Mouse (Mus musculus) brown adipose tissue, adult 24 weeks (tissue): ENCODE measurements at regions not wholly inside any gene's neighbourhood (a gene's known extent, or its start where the extent isn't known, plus 50 kb on each side); places are given as distances from the start of the nearest gene placed in this dataset.

Experiments
- H3K27ac ChIP-seq: fragments of 200-500 bp; replicated peaks from 2 replicates; pipeline ENCODE4 v1.5.1; 2012; ENCODE audit warnings: low read depth, mild to moderate bottlenecking, low read length
- H3K4me1 ChIP-seq: fragments of 200-500 bp; 2 replicates; pipeline ENCODE4 v1.6.1; 2012; ENCODE audit warnings: low read length, mixed read lengths; ENCODE audit not compliant: control insufficient read depth, insufficient read depth, insufficient read length
- H3K4me3 ChIP-seq: fragments of 200-500 bp; 2 replicates; pipeline ENCODE4 v1.5.1; 2012; ENCODE audit warnings: low read depth, mild to moderate bottlenecking, low read length, moderate library complexity; ENCODE audit not compliant: insufficient read depth

- peak overlapping the region; percentile 30; the same call in 1 of the 2 replicates for H3K4me3 ChIP-seq
- H3K27ac ChIP-seq: no peak overlapping the region
- H3K4me1 ChIP-seq: no peaks in the 10 kb centered on the region
Measured at GRCm38 (mm10) chr12:71577349-71577748, 253.5 kb upstream of the Daam1 start.

- no peaks in the 10 kb centered on the region for H3K4me1 ChIP-seq
- H3K4me3 ChIP-seq: no peak overlapping the region
- H3K27ac ChIP-seq: no peak overlapping the region
Measured at GRCm38 (mm10) chr12:71578006-71578405, 252.9 kb upstream of the Daam1 start.

GRCm38 (mm10) chr12:71578912-71579311 lies 252.0 kb upstream of the Daam1 start:
- H3K4me3 ChIP-seq: no peak overlapping the region
- no peak overlapping the region for H3K27ac ChIP-seq
- no peaks in the 10 kb centered on the region for H3K4me1 ChIP-seq

GRCm38 (mm10) chr12:71580532-71581290 lies 250.2 kb upstream of the Daam1 start:
- no peak overlapping the region for H3K4me3 ChIP-seq
- H3K4me1 ChIP-seq: no peaks in the 10 kb centered on the region
- no peak overlapping the region for H3K27ac ChIP-seq

- Histone ChIP-seq H3K27ac (no peak overlapping the region), H3K4me1 (no peaks in the 10 kb centered on the region), H3K4me3 (no peak overlapping the region)
Measured at GRCm38 (mm10) chr12:71584618-71585017, 246.3 kb upstream of the Daam1 start.

- H3K27ac ChIP-seq: no peak overlapping the region
- H3K4me1 ChIP-seq: no peaks in the 10 kb centered on the region
- no peak overlapping the region for H3K4me3 ChIP-seq
Measured at GRCm38 (mm10) chr12:71598641-71599040, 232.2 kb upstream of the Daam1 start.

- Histone ChIP-seq H3K27ac (no peak overlapping the region), H3K4me1 (no peaks in the 10 kb centered on the region), H3K4me3 (no peak overlapping the region)
Measured at GRCm38 (mm10) chr12:71601091-71601690, 229.7 kb upstream of the Daam1 start.

- no peaks in the 10 kb centered on the region for H3K4me1 ChIP-seq
- no peak overlapping the region for H3K4me3 ChIP-seq
- H3K27ac ChIP-seq: no peak overlapping the region
Measured at GRCm38 (mm10) chr12:71603136-71603535, 227.7 kb upstream of the Daam1 start.

GRCm38 (mm10) chr12:71606366-71606765 lies 224.5 kb upstream of the Daam1 start:
- no peak overlapping the region for H3K4me3 ChIP-seq
- H3K27ac ChIP-seq: no peak overlapping the region
- no peaks in the 10 kb centered on the region for H3K4me1 ChIP-seq

GRCm38 (mm10) chr12:71607966-71608365 lies 222.9 kb upstream of the Daam1 start:
- Histone ChIP-seq H3K27ac (no peak overlapping the region), H3K4me1 (no peaks in the 10 kb centered on the region), H3K4me3 (no peak overlapping the region)

GRCm38 (mm10) chr12:71613326-71613725 lies 217.6 kb upstream of the Daam1 start:
- Histone ChIP-seq H3K27ac (no peak overlapping the region), H3K4me1 (no peaks in the 10 kb centered on the region), H3K4me3 (no peak overlapping the region)

GRCm38 (mm10) chr12:71614945-71615344 lies 215.9 kb upstream of the Daam1 start:
- Histone ChIP-seq H3K4me1 (no peaks in the 10 kb centered on the region), H3K4me3 (no peak overlapping the region), H3K27ac (no peak overlapping the region)

- Histone ChIP-seq H3K27ac (no peak overlapping the region), H3K4me1 (no peaks in the 10 kb centered on the region), H3K4me3 (no peak overlapping the region)
Measured at GRCm38 (mm10) chr12:71615383-71615782, 215.5 kb upstream of the Daam1 start.

- Histone ChIP-seq H3K4me1 (no peaks in the 10 kb centered on the region), H3K27ac (no peak overlapping the region)
Measured at GRCm38 (mm10) chr12:71616121-71616520, 214.8 kb upstream of the Daam1 start.

GRCm38 (mm10) chr12:71618466-71618865 lies 212.4 kb upstream of the Daam1 start:
- H3K4me1 ChIP-seq: no peaks in the 10 kb centered on the region
- H3K4me3 ChIP-seq: no peak overlapping the region
- H3K27ac ChIP-seq: no peak overlapping the region

More at GRCm38 (mm10) chr12:71616121-71616520, 214.8 kb upstream of the Daam1 start:
- H3K4me3 ChIP-seq: no peak overlapping the region

GRCm38 (mm10) chr12:71618956-71619355 lies 211.9 kb upstream of the Daam1 start:
- Histone ChIP-seq H3K4me1 (no peaks in the 10 kb centered on the region), H3K4me3 (no peak overlapping the region), H3K27ac (no peak overlapping the region)
